Mouse (Mus musculus) regulatory T cell (primary cell): ENCODE results near the gene Sept4.

Experiments
- in situ Hi-C: fragments of 300-600 bp; cut with MboI, MseI; formaldehyde crosslinking; loops from one replicate; pipeline ENCODE4 v1.15.1; 2025; ENCODE audit warnings: high pct_unique_total_duplicates

Gene Sept4

DNA sequence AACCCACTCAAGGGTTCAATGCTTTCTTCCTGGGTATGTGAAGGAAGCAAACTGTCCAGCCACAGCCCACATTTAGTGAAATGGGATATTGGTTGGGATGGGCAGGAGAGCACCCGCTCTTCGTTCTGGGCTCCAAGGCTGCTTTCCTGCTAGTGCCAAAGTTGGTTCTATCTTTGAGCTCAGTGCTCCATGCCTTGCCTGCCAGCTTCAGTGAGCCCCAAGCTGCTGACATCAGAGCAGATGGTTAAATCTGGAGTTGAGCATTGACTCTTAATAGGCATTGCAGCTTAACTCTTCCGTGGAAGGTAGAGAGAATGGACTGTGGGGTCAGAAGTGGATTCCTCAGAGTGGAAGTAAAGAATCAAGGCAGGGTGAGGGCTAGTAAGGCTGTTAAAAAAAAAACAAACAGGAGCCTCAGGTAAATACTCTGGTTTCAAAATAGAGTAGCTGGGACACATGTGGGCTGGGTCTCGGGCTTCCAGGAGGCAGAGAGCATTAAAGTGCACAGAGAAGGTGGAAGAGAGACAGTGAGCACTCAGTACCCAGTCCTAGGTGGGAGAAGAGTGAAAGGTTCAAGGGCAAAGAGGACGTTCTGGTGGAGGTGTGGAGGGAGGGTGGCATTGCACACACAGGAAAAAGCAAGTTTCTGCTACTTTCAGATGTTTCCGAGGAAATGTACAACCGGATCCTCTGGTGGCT is at the start of gene Sept4:
TSS of gene Sept4 (plus strand) at position 649 of the 699 bp plus-strand sequence.
- in situ Hi-C loops = loop anchor here (5.0 kb wide), 1 partner anchor 46 kb away; no protein-coding TSS in a partner anchor

DNA sequence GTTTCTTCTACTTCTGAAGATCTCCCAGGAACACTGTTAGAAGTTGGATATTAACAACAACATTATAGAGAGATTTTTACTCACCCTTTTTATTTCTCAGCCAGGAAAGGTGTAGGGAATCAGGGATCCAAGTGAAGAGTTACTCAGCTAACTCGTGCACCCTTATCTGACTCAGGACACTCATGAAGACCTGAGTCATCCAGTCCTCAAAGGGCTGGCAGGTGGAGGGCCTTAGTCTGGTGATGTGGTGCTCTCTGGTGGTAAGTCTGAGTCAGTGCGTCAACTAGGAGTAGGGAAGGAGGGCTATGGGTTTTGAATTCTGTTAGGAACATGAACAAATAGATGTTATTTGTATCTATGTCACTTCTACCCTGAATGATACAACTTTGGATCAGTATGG is 49.4 kb upstream of the Sept4 start:
- in situ Hi-C loops = loop anchor here (5.0 kb wide), 1 partner anchor 37 kb away; no protein-coding TSS in a partner anchor

DNA sequence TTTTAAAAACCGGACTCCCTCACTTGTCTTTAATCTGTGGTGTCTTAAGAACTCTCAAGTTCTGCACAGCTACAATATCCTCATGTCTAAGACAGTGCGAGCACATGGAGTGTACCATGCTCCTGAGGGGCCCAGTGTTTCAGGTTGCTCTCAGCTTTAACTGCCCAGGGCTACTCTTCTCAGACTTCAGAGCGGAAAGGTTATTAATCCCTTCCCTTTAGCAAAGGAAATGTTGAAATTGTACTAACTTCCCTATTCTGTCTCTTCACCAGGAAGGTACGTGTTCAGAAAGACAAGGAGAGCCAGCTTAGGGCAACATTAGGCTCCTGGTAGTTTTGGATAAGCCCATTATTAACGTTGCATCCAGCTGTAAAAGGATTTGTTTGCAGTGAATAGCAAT is 45.2 kb upstream of the Sept4 start:
- in situ Hi-C loops = loop anchor here (5.0 kb wide), 2 partner anchors 44 to 91 kb away; partner anchors contain the start of genes Gm11492 and Sept4

DNA sequence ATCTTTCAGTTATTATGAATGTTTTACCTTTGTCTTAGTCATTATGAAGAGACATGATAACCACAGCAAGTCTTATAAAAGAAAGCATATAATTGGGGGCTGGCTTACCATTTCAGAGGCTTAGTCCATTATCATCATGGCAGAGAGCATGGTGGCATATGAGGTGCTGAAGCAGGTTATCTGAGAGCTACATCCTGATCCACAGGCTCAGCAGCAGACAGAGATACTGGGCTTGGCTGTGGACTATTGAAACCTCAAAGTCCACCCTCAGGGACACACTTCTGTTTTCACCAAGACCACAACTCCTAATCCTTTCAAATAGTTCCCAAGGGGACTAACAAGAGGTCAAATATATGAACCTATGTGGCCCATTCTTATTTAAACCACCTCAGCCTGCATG is 44.7 kb upstream of the Sept4 start:
- in situ Hi-C loops = loop anchor here (5.0 kb wide), 2 partner anchors 43 to 92 kb away; partner anchors contain the start of genes Gm11492 and Sept4

DNA sequence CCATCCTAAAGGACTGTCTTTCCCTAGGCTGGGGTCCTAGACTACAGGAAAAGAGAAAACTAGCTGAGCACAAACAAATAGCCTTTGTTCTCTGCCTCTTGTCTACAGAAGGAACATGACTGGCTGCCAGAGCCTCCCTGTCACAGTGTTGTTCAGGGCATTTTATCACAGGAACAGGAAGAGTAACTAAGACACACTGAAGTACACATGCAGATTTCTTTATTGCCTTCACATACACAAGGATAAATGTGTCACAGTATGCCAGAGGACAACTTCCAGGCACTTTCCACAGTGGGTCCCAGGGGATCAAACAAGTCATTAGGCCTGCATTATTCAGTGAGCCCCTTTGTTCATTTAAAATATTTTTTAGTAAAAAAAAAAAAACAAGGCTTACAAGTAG is 43.9 kb upstream of the Sept4 start:
- in situ Hi-C loops = loop anchor here (5.0 kb wide), 2 partner anchors 43 to 92 kb away; partner anchors contain the start of genes Gm11492 and Sept4

DNA sequence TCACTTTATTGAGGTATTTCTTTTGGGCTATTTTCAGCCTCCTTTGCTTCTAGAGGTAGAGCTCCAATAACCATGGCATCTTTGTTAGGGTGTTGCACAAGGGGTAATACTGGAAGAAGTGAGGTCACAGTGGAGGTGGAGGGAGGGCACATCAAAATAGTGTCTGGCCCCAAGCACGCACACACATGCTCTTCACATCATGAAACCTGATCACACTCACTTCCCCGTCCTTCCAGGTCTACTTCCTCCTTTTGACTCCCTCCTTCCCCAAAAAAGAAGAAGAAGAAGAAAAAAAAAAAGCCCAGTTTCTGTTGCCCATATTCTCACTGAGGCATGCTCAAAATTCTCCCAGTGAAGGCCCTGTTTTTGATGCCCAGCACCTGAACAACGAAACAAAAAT is 41.3 kb upstream of the Sept4 start:
- in situ Hi-C loops = no loop called here

DNA sequence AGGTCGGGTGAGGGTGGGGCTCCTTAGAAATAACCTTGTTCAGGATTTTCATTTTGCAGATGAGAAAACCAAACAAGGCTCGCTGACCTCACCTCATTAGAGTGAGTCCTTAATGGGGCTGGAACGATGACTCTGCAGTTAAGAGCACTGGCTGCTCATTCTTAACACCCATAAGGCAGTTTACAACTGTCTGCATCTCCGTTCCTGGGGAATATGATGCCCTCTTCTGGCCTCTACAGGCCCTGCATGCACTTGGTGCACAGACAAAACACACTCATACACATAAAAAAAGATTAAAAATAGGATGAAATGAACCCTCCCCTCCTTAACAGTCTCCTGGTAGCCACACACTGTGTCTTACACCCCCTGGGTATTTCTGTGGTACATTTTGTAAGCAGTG is 40.7 kb upstream of the Sept4 start:
- in situ Hi-C loops = no loop called here

DNA sequence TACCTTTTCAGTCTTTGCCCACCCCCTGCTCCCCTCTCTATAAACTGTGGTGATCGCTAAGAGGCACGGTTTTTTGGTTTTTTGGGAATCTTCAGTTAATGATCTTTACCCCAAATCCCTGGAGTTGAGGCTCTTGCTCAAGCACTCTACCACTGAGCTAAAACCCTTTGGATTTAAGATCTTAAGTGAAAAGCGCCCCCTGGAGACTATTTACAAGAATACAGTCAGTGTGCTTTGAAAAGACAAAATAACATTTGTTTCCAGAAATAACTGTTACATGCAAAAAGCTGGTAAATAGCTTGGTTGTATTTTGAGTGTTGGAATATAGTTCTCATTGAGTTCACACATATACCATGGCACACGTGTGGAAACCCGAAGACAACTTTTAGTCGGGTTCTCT is 37.0 kb upstream of the Sept4 start:
- in situ Hi-C loops = no loop called here

DNA sequence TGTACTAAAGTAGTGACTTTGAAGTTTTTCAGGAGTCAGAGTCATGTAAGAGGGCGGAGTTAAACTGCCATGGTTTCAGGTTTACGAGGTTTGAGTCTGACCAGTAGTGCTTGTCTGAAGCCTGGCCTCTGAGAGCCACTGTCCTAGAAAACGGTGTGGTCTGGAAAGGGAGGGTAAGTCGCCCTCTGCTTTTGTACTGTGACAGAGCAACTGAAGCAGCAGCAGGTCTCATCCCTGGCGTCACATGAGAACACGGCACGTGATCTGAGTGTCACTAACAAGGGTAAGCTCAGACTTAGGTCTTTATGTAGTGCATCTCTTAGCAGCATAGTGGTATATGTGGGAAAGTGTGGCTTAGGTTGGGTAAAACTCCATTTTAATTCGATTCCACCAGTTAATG is 26.4 kb upstream of the Sept4 start:
- in situ Hi-C loops = no loop called here

DNA sequence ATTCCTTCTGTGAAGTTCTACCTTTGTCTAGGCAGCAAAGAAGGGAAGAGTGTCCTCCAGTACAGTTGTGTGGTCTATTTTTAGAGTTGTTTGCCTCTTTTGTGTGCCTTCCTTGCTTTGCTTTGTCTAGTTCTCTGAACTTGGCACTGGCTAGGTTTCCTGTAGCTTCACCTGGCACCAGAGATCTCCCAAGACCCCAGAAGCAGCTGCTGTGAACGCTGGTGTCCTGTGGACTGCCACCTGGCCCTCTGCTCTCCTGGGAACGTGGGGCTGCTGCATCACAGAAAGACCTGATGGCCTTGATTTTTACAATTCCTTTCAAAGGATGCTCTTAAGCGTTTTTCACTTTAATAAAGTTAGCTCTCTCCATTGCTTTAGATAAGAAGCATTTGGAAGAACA is 25.8 kb upstream of the Sept4 start:
- in situ Hi-C loops = no loop called here

DNA sequence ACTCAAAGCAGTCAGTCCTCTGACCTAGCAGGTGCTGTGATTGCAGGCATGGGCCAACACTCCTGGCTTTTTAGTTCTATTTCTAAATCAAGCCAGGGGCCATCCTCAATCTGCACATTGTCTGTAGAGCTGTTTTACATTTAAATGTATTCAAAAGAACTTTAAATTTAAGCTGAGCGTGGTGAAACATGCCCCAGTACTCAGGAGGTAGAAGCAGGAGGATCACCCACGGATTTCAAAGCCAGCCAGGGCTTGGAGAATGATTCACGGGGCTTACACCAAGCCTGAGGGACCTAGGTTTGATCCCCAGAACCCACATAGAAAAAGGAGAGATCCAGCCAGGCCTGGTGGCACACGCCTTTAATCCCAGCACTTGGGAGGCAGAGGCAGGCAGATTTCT is 15.4 kb upstream of the Sept4 start:
- in situ Hi-C loops = no loop called here

DNA sequence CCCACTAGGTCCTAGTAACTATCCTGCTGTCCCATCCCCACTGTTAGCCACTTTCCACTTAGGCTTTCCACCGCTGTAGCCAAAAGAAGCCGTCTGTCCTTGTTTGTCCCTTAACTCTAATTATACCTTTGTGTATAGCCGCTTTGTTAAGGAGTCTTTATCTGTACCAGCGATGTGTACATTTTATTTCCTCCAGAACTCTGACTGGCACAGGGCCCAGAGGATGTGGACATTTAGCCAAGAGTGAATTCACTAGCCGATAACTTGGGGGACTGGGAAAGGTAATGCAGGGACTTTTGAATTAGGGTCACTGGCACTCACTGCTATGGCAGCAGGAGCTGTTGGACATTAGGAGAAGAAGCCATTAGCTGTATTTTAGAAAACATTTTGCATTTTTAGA is 14.3 kb upstream of the Sept4 start:
- in situ Hi-C loops = no loop called here

DNA sequence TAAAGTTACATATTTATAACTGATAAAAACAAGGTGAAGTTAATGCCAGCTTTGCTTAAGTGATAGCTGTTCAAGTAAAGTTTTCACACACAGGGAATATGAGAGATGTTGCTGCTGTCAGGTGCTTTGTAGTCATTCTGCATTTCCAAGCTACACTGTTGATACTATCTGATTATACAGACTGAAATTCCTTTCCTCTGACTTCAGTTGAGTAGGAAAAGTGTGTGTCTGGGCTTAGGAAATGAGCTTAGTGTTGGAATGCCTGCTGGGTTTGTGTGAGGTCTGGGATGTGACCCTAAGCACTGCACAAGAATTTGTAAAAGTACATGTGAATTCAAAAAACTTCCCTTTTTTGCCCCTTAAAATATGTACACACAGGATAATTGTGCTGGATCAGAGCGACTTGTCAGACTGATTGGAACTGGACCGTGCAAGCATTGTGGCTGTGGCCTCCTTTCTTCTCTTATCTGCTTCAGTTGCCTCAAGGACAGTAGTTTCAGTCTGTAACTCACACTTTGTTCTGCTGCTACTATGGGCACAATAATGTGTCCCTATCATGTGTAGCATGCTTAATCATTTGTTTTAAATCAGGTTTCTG is 13.5 kb upstream of the Sept4 start:
- in situ Hi-C loops = no loop called here

DNA sequence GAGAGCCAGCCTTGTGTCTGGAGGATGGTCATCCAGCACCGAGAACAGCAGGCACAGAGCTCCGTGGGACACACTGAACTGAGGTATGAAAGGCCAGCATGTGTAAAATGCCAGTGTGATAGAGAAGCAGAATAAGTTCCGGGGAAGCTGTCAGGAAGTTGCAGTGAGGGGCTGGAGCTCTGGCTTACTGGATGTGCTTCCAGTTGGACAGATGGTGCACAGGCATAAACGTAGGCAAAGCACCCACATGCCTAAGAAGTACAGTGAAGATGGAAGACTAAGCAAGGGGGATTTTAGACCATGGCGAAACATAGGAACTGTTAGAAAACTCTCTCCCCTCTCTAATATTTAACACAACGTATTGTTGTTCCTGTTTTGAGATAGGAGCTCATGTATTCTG is 7.5 kb upstream of the Sept4 start:
- in situ Hi-C loops = no loop called here

DNA sequence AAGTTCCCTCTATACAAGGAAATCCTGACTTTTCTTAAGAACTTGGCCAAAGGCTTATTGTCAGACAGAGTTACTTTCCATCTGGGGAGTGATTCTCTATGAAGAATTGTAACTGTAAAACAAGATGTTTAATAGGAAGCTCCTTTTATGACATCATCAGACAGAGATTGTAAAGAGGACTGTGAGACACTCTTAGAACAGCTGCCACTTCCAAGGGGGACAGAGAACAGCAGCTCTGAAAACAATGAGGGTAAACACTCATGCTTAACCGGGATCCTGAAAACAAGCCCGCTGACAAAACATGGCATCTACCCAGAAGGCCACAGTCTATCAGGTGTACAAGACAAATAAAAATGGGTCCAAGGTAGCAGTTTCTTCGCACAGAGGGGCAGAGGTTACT is 2.2 kb upstream of the Sept4 start, which contains the start of gene Gm11492:
TSS of gene Gm11492 (plus strand) at position 153 of the 400 bp plus-strand sequence.
- in situ Hi-C loops = loop anchor here (5.0 kb wide), 1 partner anchor 44 kb away; no protein-coding TSS in a partner anchor

DNA sequence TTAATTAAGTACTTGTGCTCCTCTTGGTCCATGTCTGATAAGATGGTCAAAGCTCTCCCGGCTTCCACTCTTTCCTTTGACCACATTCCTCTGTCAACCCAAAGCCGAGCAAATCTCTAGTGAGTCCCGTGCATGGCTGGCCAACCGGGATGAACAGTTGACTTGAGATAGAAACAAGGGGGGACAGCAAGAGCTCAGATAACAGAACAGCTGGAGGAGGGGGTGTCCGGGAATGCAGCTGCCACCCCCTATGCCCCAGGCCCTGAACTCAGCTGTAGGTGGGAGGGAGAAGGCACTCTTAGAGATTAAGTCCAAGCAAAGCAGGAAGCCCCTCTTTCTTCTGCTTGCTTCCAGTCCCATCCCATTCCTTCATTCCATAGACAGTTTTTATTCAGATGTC is 2.0 kb downstream of the Sept4 start:
- in situ Hi-C loops = no loop called here

DNA sequence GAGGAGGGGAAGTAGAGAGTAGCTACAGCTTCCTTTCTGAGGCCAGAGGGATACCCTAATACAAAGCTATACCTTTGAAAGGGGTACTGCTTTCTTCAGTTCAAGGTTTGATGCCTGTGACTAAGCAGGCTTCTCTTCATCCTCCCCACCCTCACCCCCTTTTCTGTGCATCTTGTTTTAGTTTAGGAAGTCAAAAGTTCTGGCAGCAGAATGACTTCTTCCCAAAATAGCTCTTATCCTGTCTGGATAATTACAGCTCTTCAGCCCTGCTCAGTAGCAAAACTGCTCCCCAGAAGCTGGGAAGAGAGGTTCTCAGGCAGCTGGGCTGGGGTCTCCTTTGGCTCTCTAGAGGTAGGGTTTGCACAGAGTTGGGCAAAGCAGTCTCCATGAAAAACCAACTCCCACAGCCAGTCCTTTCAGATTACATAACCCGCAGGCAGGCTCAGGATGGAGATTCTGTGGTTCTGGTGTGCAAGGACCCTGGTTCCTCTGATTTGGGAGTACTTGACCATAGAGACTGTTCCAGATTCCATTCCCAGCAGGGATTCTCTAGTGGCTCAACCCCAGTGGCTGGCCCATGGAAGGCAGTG is 2.8 kb downstream of the Sept4 start:
- in situ Hi-C loops = no loop called here

DNA sequence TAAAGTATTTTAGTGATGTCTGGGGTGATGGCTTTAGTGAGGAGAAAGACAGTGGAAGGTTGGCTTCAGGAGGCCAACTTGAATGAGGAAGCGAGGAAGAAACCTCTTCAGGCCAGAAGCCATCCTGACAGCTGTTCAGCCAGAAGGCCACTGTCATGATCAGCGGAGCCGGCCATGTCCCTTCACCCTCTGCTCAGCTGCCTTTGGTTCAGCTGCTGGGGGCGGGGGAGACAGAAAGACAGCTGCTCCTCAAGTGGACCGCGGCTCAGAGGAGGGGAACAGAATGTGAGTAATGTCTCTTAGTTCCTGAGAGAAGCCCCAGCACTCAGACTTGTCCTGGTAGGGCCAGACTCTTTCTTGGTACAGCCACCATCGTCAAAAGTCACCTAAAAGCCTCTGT is 5.0 kb downstream of the Sept4 start:
- in situ Hi-C loops = no loop called here

DNA sequence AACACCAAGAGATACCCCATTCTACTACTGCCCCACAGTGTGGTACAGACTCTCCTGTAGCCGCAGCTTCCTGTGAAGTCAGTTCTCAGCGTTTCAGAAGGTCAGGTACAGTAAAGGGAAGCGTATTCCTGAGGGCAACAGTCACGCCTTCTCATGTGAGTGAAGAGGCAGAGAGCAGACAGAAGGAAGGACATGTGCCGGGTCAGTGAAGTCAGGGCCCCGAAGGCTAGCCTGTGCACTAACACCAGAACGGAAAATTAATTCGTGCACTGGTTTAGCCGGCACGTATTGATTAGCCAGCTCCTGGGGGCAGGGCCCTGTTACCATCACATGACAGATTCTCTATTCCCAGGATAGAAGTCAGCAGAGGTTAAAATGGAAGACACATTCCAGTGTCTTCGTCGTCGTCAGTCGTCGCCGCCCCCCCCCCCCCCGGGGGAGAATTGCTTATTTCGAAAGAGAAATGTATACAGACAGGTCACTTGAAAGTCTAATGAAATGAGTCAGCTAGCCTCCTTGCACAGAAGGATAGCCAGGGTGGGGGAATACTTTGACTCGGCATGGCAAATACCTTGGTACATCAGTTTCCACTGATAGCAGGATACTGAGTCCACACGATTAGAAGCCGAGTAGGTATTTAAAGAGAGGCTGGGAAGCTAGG is 5.9 kb downstream of the Sept4 start:
- in situ Hi-C loops = no loop called here

DNA sequence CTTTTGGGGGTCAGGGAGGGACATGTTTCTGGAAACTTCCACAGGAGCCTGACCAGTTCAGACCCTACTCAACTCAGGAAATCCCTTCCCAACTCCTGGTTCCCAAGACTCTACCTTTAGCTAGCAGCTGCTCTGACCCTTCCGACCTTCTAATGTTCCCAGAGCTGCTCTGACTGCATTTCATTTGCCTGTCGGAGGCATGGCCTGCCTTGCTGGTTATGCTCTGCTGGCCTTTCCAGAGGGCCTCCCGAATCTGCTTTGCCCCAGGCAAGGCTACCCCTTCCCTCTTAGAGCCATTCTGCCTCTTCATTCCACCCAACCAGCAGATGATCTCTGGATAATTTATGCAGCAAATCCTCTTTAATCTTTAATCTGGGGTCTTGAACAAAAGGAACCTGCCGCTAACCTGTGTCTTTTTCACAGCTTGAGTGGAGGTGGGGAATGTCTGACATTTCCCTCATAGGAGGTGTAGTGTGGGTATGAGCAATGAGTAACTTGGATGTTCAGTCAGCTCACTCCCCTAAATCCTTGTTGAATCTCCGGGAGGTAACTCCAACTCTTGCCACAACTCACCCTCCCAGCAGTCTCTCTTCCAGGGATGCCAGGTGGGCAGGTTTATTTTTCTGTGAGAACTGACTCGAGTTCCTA is 9.0 kb downstream of the Sept4 start:
- in situ Hi-C loops = no loop called here

DNA sequence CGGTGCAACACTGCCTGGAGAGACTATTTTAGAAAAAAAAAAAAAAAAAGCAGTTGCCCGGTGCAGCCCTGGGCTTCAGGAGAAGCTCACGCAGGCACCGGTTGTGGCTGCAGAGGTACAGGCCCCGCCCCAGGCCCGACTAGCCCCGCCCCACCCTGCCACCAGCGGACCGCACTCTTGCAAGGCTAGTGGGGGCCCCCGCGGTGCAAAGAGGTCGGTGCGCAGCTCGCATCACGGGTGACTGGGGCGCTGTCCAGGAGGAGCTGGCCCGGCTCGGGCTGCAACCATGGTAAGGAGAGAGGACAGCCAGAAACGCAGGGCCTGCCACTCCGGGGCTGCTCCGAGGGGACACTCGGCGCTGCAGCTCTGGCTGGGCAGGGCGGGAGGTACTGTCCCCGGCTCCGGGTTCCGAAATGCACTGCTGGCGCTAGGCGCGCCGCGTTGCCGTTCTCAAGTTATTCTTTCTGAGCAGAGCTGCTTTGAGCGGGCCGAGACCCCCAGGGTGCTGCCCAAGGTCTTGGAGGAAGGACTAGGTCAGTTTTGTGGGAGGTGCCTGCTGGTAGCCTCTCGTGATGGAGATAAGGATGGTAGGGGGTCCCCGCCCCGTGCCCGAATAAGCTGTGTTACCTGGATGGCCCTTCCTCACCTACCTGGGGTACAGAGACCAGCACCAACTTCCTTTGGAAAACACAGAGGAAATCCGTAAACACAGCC is 9.7 kb downstream of the Sept4 start:
- in situ Hi-C loops = no loop called here
